Mouse (Mus musculus) B cell, adult 62 days (primary cell): Measurements from ENCODE around the gene Psma5. TPM values are rescaled to one million over a fixed set of nuclear protein-coding genes. Genes with fewer than 3 reads are reported as not detected.

Experiments used
- total RNA-seq: library from RNA; stranded (reverse); gene quantifications from 4 replicates; pipeline ENCODE4 v1.2.4, GENCODE M21; 2023

The Psma5 gene
- total RNA-seq, result 34.7 to 42.4 TPM (median 36.7 TPM) in 4 replicates

GRCm38 (mm10) chr3:108256719-108257637 is at the start of gene Psma5:
TSS of gene Psma5 (plus strand) at chr3:108256926.

GRCm38 (mm10) chr3:108210771-108211139 is 46.0 kb upstream of the Psma5 start, which contains the start of gene Atxn7l2:
TSS of gene Atxn7l2 (minus strand) at chr3:108210934.

DNA sequence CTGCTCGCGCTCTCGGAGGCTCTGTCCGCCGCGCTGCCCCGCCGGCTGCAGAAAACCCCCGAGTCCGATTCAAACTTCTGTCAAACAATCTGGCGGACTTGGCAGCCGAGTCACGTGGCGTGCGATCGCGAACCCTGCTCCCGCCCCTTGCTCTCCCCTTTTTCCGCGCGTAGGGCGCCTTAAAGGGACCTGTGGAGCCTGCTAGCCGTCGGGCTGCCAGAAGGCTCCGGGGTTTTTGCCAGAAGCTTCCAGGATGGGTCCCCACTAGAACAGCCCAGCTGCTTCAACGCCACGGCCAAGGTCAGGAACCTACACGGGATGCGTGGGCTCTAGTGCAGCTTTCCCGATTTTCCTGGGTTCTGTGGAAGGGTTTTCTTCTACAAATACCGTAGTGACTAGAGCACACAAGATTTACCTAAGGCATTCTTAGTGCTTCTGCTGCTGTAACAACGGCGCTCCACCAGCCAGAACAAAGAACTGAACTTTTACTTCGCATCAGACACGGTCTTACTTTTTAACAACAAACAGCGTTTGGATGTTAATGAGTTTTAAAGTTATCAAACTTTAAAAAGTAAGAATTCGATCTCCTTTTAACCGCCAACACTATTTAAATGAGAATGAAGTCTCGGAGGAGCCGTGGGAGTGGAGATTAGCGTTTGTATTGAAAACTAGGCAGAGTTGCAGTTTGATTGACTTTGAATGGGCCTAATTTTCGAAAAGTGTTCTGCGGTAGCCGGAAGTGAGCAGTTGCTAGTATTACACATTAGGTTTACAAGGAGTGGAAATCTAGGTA is 30.0 kb upstream of the Psma5 start, which contains the start of gene Sypl2:
Gene Sypl2 (minus strand): TSS at position 91 of the 793 bp plus-strand sequence.

GRCm38 (mm10) chr3:108283781-108284601 is 27.3 kb downstream of the Psma5 start, which contains the start of gene Sort1:
TSS of gene Sort1 (plus strand) at chr3:108284082.

Other genes starting within 250 kb of the Psma5 start
- gene Gstm1, start 239.0 kb upstream of the Psma5 start, total RNA-seq, result 10.8 to 17.9 TPM (median 14.0 TPM) in 4 replicates
- 3.1 to 6.2 TPM (median 3.8 TPM) in 4 replicates for gene Gstm4, start 212.0 kb upstream of the Psma5 start, total RNA-seq
- gene Ampd2, start 170.3 kb upstream of the Psma5 start, total RNA-seq, result 21.9 to 28.4 TPM (median 26.9 TPM) in 4 replicates
- 0.51 to 0.72 TPM in 2 of 4 replicates, not detected in the others for gene Gnat2, start 164.1 kb upstream of the Psma5 start, total RNA-seq
- gene Gnai3, start 110.8 kb upstream of the Psma5 start, total RNA-seq, result 65.9 to 72.0 TPM (median 67.8 TPM) in 4 replicates
- gene Gpr61, start 102.0 kb upstream of the Psma5 start, total RNA-seq, result not detected in 4 replicates
- gene Amigo1, start 70.6 kb upstream of the Psma5 start, total RNA-seq, result 1.8 to 2.7 TPM (median 1.9 TPM) in 4 replicates
- gene Cyb561d1, start 55.7 kb upstream of the Psma5 start, total RNA-seq, result 27.9 to 29.8 TPM (median 28.9 TPM) in 4 replicates
- 35.2 to 39.3 TPM (median 36.6 TPM) in 4 replicates for gene Atxn7l2, start 46.0 kb upstream of the Psma5 start, total RNA-seq
- gene Sypl2, start 30.3 kb upstream of the Psma5 start, total RNA-seq, result not detected in 4 replicates
- gene Sort1, start 27.2 kb downstream of the Psma5 start, total RNA-seq, result 0.54 to 0.67 TPM (median 0.60 TPM) in 4 replicates
- not detected in 4 replicates for gene Mybphl, start 108.0 kb downstream of the Psma5 start, total RNA-seq
- 0.35 to 2.1 TPM (median 0.72 TPM) in 4 replicates for gene Psrc1, start 126.9 kb downstream of the Psma5 start, total RNA-seq
- 4.4 to 6.8 TPM (median 4.9 TPM) in 4 replicates for gene Celsr2, start 158.6 kb downstream of the Psma5 start, total RNA-seq
- gene Sars, start 188.3 kb downstream of the Psma5 start, total RNA-seq, result 116 to 136 TPM (median 133 TPM) in 4 replicates